Mouse (Mus musculus) urinary bladder, postnatal 36 days (tissue): ENCODE results near the gene Nxn.

Experiments used
- DNase-seq, 2 experiments: peaks; one replicate each; pipeline ENCODE4 v3.0.0; 2022; ENCODE audit warnings: low spot score in 2 of 2, mixed read lengths in 1 of 2

Nxn gene

DNA sequence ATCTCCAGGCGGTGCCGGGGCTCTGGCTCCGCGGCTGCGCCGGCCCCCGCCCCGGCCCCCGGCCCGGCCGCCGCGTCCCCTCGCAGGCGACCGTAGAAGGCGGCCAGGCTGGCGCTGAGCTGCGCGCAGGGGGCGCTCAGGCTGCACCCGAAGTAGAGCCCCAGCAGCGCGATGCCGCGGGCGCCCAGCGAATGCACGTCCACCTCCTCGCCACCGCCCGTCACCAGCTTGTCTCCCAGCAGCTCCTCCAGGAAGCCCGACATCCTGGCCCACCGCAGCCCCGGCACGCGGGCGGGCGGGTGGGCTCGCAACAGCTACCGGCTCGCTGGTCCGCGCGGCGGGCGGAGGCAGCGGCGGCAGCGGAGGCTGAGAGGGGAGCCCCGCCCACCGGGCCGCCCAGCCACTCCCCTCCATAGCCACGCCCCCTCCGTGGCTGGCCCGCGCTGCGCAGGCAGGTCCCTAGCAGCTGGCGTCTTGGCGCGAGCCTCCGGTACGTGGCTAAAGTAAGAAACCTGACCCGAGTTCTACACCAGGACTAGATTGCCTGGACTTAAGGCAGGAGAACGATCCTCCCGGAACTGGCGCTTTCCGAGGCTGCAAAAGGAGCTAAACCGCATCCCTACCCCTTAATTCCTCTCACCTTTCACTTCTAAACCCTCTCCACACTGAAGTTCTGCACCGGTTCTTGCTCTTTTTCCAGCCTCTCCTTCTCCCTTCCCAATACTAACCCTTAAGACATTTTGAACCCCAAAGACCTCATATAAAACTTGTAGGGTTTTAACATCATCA lies at the start of gene Nxn:
TSS of gene Nxn (minus strand) at position 343 of the 789 bp plus-strand sequence.
- DNase-seq = peak; percentile 94 to 96

DNA sequence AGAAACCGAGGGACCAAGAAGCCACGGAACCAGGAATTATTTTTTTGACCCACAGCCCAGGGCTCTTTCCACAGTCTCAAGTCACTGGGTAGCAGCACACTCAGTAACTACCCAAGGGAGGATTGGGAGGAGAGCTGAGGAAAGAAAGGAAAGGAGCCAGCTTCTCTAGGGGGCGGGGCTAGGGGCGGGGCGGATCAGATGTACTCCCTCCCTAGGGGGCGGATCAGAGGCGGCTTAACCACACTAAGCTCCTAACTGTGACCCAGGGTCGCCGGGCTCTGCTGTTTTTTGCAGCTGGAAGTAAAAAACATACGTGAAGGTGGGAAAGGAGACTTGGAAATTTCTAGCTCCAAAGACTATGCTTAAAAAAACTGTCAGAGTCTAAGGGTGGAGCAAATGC lies 47.3 kb upstream of the Nxn start:
- DNase-seq = no peak

DNA sequence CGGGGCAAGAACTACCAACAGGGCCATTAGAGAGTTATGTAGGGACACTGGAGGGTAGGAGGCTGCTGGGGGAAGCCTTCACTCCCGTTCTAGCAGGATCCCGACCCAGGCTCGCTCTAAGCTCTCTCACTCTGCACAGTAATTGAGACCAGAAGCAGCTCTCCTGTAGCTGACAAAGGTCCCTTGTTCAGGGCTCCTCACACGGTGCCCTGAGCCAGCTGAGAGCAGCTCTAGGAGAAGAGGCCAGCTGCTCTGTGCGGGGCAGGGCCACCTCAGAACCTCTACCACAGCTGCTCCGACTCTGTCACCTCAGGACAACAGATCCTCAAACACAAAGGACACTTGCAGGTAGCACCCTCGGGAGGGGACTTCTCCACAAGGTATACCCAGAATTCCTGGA lies 46.5 kb upstream of the Nxn start:
- DNase-seq = no peak

DNA sequence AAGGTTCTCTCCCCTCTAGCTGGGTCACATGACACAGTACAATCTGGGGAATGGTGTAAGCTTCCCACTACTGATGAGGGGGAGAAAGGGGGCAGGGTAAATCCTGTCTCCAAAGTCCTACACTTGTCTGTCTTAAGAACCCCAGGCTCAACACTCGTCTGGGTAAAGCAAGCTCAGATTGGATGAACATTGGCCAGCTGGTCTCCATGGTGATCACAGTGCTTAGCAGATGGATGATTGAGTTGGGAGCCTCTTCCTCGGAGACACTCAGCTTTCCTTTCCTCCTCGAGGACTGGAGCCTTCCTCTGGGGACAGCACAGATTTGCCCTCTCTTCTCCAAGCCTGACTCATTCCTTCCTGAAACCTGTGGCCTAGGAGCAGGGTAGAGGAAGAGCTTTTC lies 40.7 kb upstream of the Nxn start:
- no peak for DNase-seq

DNA sequence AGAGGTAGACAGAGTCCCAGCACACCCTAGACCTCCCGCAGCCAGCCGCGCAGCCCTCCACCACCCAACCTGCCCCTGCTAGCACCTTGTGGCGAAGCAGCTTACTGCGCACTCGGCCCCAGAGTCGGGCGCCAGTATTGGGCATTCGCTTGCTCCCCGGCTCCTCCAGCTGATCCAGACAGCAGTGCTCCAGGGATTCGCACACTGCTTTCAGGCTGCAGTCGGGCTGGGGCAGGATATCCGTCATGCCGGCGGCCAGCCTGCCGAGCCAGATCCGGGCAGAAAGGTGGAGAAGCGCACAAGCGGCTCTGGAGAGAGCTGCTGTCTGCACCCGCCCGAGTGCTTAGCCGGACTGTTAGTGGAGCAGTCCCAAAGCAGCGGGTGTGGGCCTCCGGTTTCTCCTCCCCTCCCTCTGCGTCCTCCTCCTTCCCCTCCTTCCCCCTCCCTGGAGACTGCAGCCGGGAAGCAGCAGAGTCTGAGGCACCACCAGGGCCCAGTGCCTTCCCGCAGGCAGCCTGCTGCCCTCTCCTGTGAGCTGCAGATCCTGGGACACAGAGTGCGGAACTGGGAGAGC lies 38.0 kb upstream of the Nxn start:
- peak in 1 of 2 experiments; percentile 62 for DNase-seq

DNA sequence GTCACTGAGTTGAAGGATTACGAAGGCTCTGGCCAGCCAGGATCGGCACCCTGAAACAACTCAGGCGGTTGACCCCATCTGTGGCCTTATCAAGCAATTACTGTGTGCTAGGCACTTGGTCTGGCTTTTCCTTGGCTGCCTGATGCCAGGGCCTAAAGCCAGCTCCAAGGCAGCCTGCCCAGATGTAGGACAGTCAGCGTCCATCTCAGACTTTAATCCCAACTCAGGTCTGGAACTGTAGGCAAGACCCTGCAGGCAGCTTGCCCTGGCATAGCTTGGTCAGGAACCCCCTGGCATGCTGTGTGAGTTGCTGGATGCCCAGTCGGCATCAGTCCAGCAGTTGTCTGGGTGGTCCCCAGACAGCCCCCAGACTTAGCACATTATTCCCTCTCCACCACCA lies 37.1 kb upstream of the Nxn start:
- no peak for DNase-seq

DNA sequence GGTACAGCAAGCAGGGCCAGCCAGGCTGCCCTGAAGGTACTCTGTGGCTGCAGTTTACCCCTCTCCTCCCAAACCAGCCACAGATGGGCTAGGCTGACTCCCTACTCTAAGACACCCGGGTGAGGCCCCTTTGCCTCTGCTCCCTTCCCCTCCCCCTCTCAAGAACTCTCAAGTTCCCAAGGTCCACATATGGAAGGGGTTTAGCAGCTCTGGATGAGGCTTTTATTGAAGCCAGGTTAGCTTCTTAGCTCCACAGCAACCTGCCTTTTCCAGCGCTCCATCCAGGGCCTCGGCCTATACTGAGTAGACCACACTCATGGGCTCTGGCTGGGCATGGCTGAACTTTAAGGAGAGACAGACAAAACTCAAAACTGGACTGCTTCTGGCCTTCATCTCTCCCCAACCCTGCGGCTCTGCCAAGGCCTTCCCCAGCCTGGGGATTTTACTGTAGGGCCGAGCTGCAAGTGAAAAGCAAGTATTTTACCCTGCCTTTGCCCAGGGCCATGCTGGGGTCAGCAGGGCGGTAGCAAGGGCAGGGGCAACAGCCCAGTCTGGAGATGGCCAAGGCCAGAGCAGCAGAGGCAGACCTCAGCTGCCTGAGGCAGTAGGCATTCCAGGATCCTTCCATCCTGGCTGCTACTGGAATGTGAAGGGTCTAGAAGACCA lies 31.2 kb upstream of the Nxn start:
- DNase-seq = no peak

DNA sequence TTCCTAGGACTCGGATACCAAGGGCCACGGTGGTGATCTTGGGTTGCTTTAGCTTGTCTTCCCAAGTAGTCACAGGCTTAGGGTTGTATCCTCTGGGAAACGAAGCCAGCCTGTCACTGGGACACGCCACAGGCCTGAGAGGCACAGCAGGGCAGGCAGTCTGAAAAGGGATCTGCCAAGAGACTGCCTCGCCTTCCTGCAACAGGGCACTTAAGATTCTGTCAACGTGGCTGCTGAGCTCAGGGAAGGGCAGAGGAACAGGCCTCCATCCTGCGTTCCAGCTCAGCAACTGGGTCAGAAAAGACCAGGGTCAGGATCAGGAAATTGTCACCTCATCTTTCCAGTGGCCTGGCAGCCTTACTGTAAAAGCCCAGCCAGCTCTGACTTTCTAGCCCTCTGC lies 30.6 kb upstream of the Nxn start:
- no peak for DNase-seq

DNA sequence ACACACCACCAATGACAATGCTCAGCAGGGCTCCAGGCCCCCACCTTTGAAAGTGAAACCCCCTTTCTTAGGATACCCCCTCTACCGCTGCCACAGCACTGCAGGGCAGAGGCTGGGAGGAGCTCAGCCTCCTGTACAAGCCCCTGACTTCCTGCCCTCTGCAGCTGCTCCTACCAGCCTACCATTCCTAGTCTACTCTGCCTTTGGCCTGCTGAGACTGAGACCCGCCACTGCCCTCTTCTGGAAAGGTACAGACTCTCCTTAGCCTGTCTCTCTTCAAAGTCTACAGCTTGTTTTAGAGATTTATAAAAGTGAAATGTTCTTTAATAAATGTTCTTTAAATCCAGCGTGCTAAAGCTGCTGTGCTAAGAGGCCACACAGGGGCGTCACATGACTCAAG lies 30.1 kb upstream of the Nxn start:
- no peak for DNase-seq

DNA sequence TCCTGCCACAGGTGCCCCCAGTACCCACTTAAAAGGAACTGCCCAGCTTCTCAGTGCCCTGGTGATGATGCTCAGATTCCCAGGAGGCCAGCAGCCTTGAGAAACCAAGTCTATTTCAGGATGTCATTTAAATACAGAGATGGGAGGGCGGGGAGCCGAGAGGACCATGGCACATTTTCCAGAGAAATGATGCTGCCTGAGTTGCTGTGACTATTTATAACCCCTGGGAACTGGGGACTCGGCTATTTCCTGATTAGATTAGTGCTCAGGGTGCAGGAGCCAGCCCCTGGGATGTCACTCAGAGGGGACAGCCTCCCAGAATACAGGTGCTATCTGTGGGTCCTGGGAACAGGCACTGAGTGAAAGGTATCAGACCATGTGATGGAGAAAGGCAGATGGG lies 28.8 kb upstream of the Nxn start:
- no peak for DNase-seq

DNA sequence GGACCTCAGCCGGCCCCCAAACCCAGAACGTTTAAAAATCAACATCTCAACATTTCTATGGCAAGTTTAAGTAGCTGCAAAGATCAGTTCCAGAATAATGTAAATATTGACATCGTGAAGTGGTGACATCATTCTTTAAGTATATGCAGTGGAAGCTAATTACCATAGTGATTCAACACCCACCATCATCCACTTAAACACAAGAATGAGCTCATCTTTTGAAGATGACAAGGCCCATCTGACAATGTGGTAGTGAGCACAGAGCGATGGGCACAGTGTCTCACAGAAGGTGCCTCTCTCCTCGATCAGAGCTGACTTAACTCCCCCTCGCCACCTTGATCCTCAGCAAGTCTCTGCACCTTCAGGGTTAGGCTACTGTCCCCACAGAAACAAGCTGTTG lies 26.8 kb upstream of the Nxn start:
- DNase-seq = no peak

DNA sequence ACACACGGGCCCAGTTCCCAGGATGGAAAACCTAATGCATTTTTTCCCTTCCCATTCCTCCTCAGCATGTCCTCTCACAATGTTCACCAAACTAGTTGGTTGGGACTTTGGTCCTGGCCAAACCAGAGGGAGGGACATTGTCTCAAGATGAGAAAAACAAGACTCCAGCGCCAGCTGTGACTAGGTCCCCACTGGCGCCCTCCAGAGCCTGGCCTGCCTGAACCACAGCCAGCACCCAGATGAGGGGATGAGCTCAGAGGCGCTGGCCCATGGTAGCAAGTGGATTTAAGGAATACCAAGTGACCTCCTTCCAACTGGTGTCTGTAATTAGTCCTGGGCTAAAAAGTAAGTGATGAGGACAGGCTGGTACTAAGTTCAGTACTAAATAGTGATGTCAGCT lies 22.0 kb upstream of the Nxn start:
- no peak for DNase-seq

DNA sequence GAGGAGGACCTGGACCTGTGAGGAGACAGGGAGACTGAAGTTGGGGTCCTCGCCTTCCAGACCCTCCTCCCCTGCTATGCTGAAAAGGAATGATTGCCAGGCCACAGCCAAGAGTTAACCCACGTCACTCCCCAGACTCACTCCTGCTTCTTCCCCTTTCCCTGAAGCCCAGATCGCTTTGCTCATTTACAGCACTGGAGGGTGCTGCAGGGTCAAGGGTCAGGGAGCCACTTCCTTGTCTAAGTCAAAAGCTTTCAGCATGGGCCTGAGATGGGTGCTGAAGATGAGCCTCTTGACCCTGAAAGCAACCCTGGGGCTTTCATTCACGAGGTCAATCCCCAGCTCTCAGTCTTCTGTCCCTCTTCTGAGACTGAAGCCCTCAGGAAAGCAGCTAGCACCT lies 20.2 kb upstream of the Nxn start:
- no peak for DNase-seq

DNA sequence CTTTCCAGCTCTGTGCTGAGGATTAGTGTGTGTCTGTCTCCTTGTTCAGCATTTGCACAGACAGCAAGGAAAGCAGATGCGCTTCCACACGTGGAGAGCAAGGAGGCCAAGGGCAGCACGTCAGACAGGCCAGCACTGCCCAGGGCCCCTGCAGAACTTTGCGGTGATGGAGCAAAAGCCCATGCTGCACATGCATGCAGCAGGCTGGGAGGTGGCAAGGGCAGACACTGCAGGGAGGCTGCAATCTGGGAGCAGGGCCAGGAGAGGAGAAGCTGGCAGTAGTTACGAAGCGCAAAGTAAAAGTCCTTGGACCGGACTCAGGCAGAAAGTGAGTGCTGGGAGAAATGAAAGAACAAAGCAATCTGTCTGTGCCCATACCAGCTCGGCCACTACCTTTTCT lies 19.5 kb upstream of the Nxn start:
- no peak for DNase-seq

DNA sequence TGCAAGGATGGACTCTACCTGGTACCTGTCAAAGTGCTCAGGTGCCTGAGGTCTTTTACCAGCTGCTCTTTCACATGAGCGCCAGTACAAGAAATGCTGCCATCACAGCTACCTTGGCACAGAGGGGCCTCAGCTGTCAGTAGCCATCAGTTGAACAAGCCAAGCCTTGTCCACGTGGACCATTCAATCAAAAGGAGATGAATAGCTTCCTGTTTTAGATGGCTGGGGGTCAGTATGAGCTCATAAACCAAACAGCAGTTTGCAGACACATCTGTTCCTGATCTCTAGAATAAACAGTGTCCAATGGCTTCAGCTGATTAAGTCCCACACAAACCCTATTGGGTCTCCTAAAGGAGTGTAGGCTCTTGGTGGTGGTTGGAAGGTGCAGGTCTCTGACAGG lies 17.0 kb upstream of the Nxn start:
- no peak for DNase-seq

DNA sequence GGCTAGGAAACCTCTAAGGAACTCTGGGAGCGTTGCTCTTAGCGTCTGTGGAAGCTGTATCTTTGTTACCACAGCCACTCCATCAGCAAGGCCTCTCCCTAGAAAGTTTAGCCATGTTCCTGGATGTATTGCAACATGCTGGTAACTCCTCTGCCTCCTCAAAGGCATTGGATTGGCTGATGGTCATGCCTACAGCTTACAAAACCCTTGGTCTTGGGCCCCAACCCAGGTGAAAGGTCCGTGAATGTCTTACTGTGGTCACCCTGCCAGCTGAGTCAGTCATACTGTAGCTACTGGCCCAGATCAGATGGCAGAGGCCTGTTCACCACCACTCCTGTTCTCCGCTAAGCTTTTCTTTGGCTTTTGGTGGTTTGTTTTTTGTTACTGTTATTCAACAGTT lies 16.1 kb upstream of the Nxn start:
- peak in 1 of 2 experiments; percentile 58 for DNase-seq

DNA sequence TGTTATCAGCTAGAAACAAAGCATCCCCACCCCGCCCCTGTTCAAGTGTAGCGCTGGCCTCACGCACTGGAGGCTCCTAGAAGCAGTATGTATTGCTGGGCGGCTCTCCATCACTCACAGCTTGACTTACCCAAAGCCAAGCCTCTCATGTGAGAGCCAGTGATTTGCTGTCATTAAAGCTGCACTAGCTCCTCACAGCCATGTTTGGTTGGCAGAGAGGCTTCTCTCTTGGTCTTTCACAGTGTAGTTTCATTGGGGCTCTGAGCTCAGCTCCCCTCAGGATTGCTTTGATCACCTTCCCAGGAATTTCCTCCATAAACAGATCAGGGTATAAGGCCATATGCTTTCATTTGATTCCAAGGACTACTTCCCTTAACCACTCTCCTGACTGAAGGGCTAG lies 14.3 kb upstream of the Nxn start:
- DNase-seq = no peak

DNA sequence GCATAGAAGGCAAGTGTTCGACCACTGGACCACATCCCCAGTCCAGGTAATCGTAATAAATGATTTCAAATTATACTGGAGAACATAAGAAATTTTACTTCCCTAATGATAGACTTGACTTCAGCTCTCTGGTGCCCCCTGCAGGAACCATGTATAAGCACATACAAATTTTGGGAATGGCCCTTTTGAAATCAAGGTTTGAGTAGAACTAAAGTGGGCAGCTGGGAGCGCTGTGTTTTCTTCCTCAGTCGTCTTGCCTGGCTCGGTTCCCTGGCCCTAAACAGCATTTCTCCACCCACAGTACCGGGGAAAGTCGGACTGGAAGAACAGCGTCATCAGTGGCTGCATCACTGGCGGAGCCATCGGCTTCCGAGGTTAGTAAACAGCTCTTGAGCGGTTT lies 11.9 kb upstream of the Nxn start:
- peak; percentile 12 to 37 for DNase-seq

DNA sequence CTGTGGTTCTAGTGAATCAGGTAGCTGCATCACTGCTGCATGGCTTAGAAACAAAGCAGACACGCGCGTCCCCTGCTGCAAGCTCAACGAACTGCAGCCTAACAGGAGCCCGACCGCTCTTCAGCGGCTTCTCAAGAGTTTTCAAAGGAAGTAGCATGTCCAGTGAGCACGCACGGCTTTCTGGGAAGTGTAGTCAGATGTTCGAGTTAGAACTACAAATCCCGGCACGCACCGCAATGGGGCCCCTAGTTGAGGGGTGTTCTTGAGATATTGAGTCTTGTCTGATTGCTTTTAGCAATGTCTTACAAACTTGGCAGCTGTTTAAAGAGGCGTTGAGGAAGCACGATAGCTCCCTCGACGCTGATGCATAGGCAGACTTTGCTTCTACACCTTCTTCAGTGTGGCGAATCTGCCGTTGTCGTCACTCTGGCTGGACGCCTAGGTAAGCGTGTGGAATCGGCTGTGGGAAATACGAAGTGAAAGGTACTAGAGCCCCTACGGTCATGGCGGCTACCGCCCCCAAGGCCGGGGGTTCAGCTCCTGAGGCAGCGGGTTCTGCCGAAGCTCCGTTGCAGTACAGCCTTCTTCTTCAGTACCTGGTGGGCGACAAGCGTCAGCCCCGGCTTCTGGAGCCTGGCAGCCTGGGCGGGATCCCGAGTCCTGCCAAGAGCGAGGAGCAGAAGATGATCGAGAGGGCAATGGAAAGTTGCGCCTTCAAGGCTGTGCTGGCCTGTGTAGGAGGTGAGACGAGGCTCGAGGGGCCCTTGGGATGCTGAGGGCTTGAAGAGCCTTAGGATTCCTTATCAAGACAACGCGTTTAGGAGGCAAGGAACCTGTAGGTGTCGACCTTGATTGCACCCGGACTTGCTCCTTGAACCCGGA lies 8.0 kb upstream of the Nxn start, which contains the start of gene Timm22:
TSS of gene Timm22 (plus strand) at position 251 of the 882 bp plus-strand sequence.
- peak; percentile 94 to 97 for DNase-seq

DNA sequence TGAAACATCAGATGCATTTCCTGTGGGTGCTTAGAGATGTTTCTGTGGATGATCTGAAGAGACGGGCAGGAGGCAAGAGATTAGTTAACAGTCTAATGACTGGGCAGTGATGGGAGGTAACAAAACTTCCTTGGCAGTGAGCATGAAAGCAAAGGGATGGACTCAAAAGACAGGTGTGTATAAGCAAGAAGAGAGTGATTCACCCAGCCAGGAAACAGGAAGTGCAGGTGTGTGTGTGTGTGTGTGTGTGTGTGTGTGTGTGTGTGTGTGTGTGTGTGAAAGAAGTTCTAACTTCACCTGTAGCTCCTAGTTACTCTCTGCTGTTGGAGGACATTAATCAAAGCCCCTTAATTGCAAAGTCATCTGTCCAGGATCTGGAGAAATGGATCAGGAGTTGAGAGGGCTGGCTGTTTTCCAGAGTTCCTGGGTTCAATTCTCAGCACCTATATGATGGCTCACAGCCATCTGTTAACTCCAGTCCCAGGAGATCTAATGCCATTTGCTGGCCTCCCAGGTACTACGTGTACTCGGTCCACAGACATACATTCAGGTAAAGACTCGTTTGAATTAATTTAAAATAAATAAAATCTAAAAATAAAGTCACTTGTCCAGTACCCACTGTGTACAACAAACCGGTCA lies 6.8 kb upstream of the Nxn start:
- DNase-seq = no peak

DNA sequence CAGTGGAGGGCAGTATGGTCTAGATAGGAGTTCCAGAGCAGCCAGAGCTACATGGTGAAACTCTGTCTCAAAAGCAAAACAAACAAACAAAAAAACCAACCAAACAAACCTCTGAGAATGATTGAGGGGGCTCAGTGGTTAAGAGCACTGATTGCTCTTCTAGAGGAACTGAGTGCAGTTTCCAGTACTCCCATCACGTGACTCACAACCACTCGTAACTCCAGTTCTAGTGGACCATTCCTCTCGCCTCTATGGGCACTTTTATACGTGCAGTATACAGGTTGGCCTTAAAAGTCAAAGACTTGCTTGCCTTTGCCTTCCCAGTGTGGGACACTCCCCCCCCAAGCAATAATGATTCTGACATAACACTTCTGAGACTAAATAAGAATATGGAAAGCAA lies 6.2 kb upstream of the Nxn start:
- no peak for DNase-seq

DNA sequence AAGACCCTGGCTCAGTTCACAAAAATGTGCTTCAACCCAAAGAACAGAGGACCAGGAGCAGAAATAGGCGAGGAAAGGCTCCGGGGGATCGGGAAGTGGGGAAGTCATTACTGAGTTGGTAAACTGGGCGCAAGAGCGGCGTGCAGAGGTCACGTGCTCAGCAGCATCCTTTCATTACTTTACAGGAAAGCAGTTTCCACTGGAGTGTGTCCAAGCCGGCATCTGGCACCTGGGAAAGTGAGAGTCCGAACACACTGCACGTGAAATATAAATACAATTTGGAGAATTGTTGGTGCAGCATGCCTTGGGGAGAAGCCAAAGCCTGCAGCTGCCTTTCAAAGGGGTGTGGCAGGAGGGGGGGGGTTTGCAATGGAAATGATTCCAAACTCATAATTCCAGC lies 2.5 kb upstream of the Nxn start:
- no peak for DNase-seq
